Mouse (Mus musculus): ENCODE measurements around the gene Ttyh3. TPM values are rescaled to one million over a fixed set of nuclear protein-coding genes. Genes with fewer than 3 reads are reported as not detected.

Ttyh3 gene
- total and polyA plus RNA-seq, 2 experiments from 2014 or later, result 56.6 to 196 TPM

- H3K9me3 ChIP-seq (ENCODE audit: low read length), result no peaks in the 10 kb centered on the region
- DNase-seq (ENCODE audit: low spot score) (no peak), ATAC-seq (ENCODE audit: low FRiP score) (no peak)
- no peak for TF ChIP-seq CTCF (IDR thresholded peaks at IDR 0.05)
- no peaks in the 10 kb centered on the region for H3K36me3 ChIP-seq (ENCODE audit: insufficient read depth, low read length)
- H3K4me3 ChIP-seq (ENCODE audit: low read depth, low read length), result no peak overlapping the region
- no peak overlapping the region for H3K9ac ChIP-seq (replicated peaks; ENCODE audit: low read length, poor library complexity, severe bottlenecking)
- no peak overlapping the region for H3K27ac ChIP-seq (ENCODE audit: low read depth, low read length)
- H3K27me3 ChIP-seq (ENCODE audit: insufficient read depth, low read length), result no peaks in the 10 kb centered on the region
- H3K4me1 ChIP-seq (ENCODE audit: insufficient read depth, low read length), result no peaks in the 10 kb centered on the region
- 72% methylated on average over 18 of the region's 18 CpGs for WGBS
- H3K4me2 ChIP-seq (ENCODE audit: low read depth, low read length, poor library complexity, severe bottlenecking), result no peak overlapping the region
Measured at GRCm38 (mm10) chr5:140596927-140597588, 51.8 kb downstream of the Ttyh3 start.

GRCm38 (mm10) chr5:140596426-140596825 lies 52.4 kb downstream of the Ttyh3 start:
- Histone ChIP-seq H3K9ac (replicated peaks; ENCODE audit: low read length, poor library complexity, severe bottlenecking) (no peak overlapping the region), H3K36me3 (ENCODE audit: insufficient read depth, low read length) (no peaks in the 10 kb centered on the region), H3K27me3 (ENCODE audit: insufficient read depth, low read length) (no peaks in the 10 kb centered on the region), H3K4me2 (ENCODE audit: low read depth, low read length, poor library complexity, severe bottlenecking) (no peak overlapping the region), H3K4me3 (ENCODE audit: low read depth, low read length) (no peak overlapping the region), H3K9me3 (ENCODE audit: low read length) (no peaks in the 10 kb centered on the region), H3K4me1 (ENCODE audit: insufficient read depth, low read length) (no peaks in the 10 kb centered on the region), H3K27ac (ENCODE audit: low read depth, low read length) (no peak overlapping the region)
- WGBS, result 78% methylated on average over 3 of the region's 3 CpGs
- ATAC-seq (ENCODE audit: low FRiP score) (no peak), DNase-seq (ENCODE audit: low spot score) (no peak)
- no peak for TF ChIP-seq CTCF (IDR thresholded peaks at IDR 0.05)

GRCm38 (mm10) chr5:140594846-140595245 lies 54.0 kb downstream of the Ttyh3 start:
- 75% methylated on average over 5 of the region's 5 CpGs for WGBS

GRCm38 (mm10) chr5:140589082-140589774 lies 59.6 kb downstream of the Ttyh3 start:
- ATAC-seq (ENCODE audit: low FRiP score) (no peak), DNase-seq (ENCODE audit: low spot score) (no peak)
- Histone ChIP-seq H3K9ac (replicated peaks; ENCODE audit: low read length, poor library complexity, severe bottlenecking) (no peak overlapping the region), H3K4me3 (ENCODE audit: low read depth, low read length) (no peak overlapping the region), H3K36me3 (ENCODE audit: insufficient read depth, low read length) (no peaks in the 10 kb centered on the region), H3K4me1 (ENCODE audit: insufficient read depth, low read length) (0 out of 2 replicates have a peak, but pooled peaks cover under 1% of the 10 kb centered on the region), H3K27me3 (ENCODE audit: insufficient read depth, low read length) (no peaks in the 10 kb centered on the region), H3K4me2 (ENCODE audit: low read depth, low read length, poor library complexity, severe bottlenecking) (no peak overlapping the region), H3K27ac (ENCODE audit: low read depth, low read length) (no peak overlapping the region), H3K9me3 (ENCODE audit: low read length) (no peaks in the 10 kb centered on the region)
- TF ChIP-seq CTCF (IDR thresholded peaks at IDR 0.05), result no peak
- WGBS, result 90% methylated on average over 16 of the region's 16 CpGs

More at GRCm38 (mm10) chr5:140594846-140595245, 54.0 kb downstream of the Ttyh3 start:
- Histone ChIP-seq H3K27me3 (ENCODE audit: insufficient read depth, low read length) (no peaks in the 10 kb centered on the region), H3K36me3 (ENCODE audit: insufficient read depth, low read length) (no peaks in the 10 kb centered on the region), H3K27ac (ENCODE audit: low read depth, low read length) (no peak overlapping the region), H3K4me3 (ENCODE audit: low read depth, low read length) (no peak overlapping the region), H3K9me3 (ENCODE audit: low read length) (no peaks in the 10 kb centered on the region), H3K9ac (replicated peaks; ENCODE audit: low read length, poor library complexity, severe bottlenecking) (no peak overlapping the region), H3K4me1 (ENCODE audit: insufficient read depth, low read length) (no peaks in the 10 kb centered on the region), H3K4me2 (ENCODE audit: low read depth, low read length, poor library complexity, severe bottlenecking) (no peak overlapping the region)
- DNase-seq (ENCODE audit: low spot score) (no peak), ATAC-seq (ENCODE audit: low FRiP score) (no peak)
- no peak for TF ChIP-seq CTCF (IDR thresholded peaks at IDR 0.05)

- ATAC-seq (ENCODE audit: low FRiP score), result peak; percentile 65
Measured at GRCm38 (mm10) chr5:140583732-140584368, 65.0 kb downstream of the Ttyh3 start.

More at GRCm38 (mm10) chr5:140583732-140584368, 65.0 kb downstream of the Ttyh3 start:
- DNase-seq (ENCODE audit: low spot score), result peak; percentile 71
- WGBS, result 27% methylated on average over 6 of the region's 6 CpGs
- Histone ChIP-seq H3K9ac (replicated peaks; ENCODE audit: low read length, poor library complexity, severe bottlenecking) (no peak overlapping the region), H3K4me2 (ENCODE audit: low read depth, low read length, poor library complexity, severe bottlenecking) (no peak overlapping the region), H3K9me3 (ENCODE audit: low read length) (no peaks in the 10 kb centered on the region), H3K27me3 (ENCODE audit: insufficient read depth, low read length) (no peaks in the 10 kb centered on the region), H3K4me1 (ENCODE audit: insufficient read depth, low read length) (peaks cover 12% of the 10 kb centered on the region), H3K27ac (ENCODE audit: low read depth, low read length) (0 out of 2 replicates have a peak overlapping the region, but pooled peaks have one; percentile 6), H3K4me3 (ENCODE audit: low read depth, low read length) (no peak overlapping the region), H3K36me3 (ENCODE audit: insufficient read depth, low read length) (no peaks in the 10 kb centered on the region)
- no peak for TF ChIP-seq CTCF (IDR thresholded peaks at IDR 0.05)

All from midbrain, postnatal 0 days (tissue).